14 mouse cellular contexts compared by ENCODE assay signal in genomic region chr10:37241821-37242263, GRCm38 (mm10).
DNase-seq lines count a peak whose midpoint lies in the region; ATAC-seq and TF ChIP-seq lines count a peak whose summit lies in the region.
"Had no signal": no experiment of that assay in that cellular context is flagged by ENCODE, and none has a peak within 500 bp of the region (broad histone marks: within the 10 kb centered on the region; RNA-seq: fewer than 3 reads in every experiment).

No protein-coding gene starts in this region.

- peaks cover 10% of the 10 kb centered on the region; the same call in 1 of the 2 replicates for H3K4me1 ChIP-seq in lung, embryonic 14.5 days (ENCODE audit: insufficient read depth)

- no peak overlapping the region for H3K27ac ChIP-seq in lung, embryonic 14.5 days (ENCODE audit: low read depth)
- H3K27ac ChIP-seq: lung, embryonic 15.5 days had no signal

- H3K4me3 ChIP-seq in lung, embryonic 14.5 days (ENCODE audit: low read depth, low read length), result no peak overlapping the region
- H3K4me3 ChIP-seq: lung, embryonic 15.5 days had no signal

- H3K9ac ChIP-seq in lung, embryonic 14.5 days, result no peak overlapping the region
- H3K9ac ChIP-seq: lung, embryonic 15.5 days had no signal

- H3K36me3 ChIP-seq in lung, embryonic 14.5 days (ENCODE audit: insufficient read depth), result no peaks in the 10 kb centered on the region
- H3K36me3 ChIP-seq: lung, embryonic 15.5 days had no signal

- intact Hi-C loops in heart, postnatal 25 days (cut with DNase I), result no loop called here

- peak; percentile 85 for DNase-seq in heart, adult 11 months
- no peak for DNase-seq in heart, postnatal 25 days (ENCODE audit: low spot score)
- peak; percentile 36 for DNase-seq in lung, embryonic 14.5 days
- DNase-seq in lung, postnatal 4 days, result no peak
- peak; percentile 35 for DNase-seq in forelimb bud, embryonic 11.5 days (ENCODE audit: low read depth, low spot score)
- no peak for DNase-seq in right cerebral cortex, adult 18-20 months
- DNase-seq in thymus, postnatal 0 days (ENCODE audit: low spot score), result no peak
- no peak for DNase-seq in ovary, postnatal 14 days (ENCODE audit: low spot score)
- DNase-seq: adrenal gland, postnatal 10 days; cerebellum, adult 9-11 months; kidney, postnatal 25 days; right cerebral cortex, postnatal 25 days had no signal

- H3K9me3 ChIP-seq in lung, embryonic 14.5 days (ENCODE audit: low read depth, low read length), result no peaks in the 10 kb centered on the region
- H3K9me3 ChIP-seq: lung, embryonic 15.5 days had no signal

- TF ChIP-seq CTCF in lung, embryonic 14.5 days (IDR thresholded peaks at IDR 0.05; ENCODE audit: low read depth), result no peak

- no peak overlapping the region for H3K4me2 ChIP-seq in lung, embryonic 14.5 days
- H3K4me2 ChIP-seq: lung, embryonic 15.5 days had no signal

- no peaks in the 10 kb centered on the region for H3K27me3 ChIP-seq in lung, embryonic 14.5 days (ENCODE audit: insufficient read depth, low read length)
- H3K27me3 ChIP-seq: lung, embryonic 15.5 days had no signal

- 0 out of 2 replicates have a peak, but pooled peaks have one; percentile 32 for ATAC-seq in lung, embryonic 14.5 days (ENCODE audit: insufficient read depth)
- ATAC-seq: inflammation-experienced regulatory T-cells, adult 6 months had no signal

- 47% methylated on average over 4 of the region's 4 CpGs for WGBS in lung, embryonic 14.5 days

Comparison
In these comparisons a context has a peak if more than half of its experiments do, and no peak if none do; other contexts are left out.
1. DNase-seq: peak in heart, adult 11 months (single experiment), lung, embryonic 14.5 days (single experiment) and forelimb bud, embryonic 11.5 days (single experiment); none in heart, postnatal 25 days (single experiment), lung, postnatal 4 days (0 of 2), right cerebral cortex, adult 18-20 months (single experiment), thymus, postnatal 0 days (single experiment) and ovary, postnatal 14 days (single experiment).